Mouse (Mus musculus) limb, embryonic 13.5 days (tissue): ENCODE results near the gene Gpr4. TPM values are rescaled to one million over a fixed set of nuclear protein-coding genes. Genes with fewer than 3 reads are reported as not detected.
A peak's percentile ranks its signal among the peaks of the same experiment; 100 is the strongest.

Experiments
- ATAC-seq: fragments of 200-750 bp; cut with Nextera tagmentation; 2 replicates; pipeline ENCODE4 v1.8.0; 2017; ENCODE audit warnings: low read depth, moderate number of reproducible peaks, moderate TSS enrichment; ENCODE audit not compliant: low FRiP score
- H3K27ac ChIP-seq: fragments of 300-500 bp; sonication (generic); 2 replicates; pipeline ENCODE4 v1.5.1; 2015; ENCODE audit warnings: inconsistent platforms, mild to moderate bottlenecking, moderate library complexity
- H3K27me3 ChIP-seq: fragments of 300-500 bp; sonication (generic); 2 replicates; pipeline ENCODE4 v1.6.1; 2015; ENCODE audit warnings: mild to moderate bottlenecking, inconsistent platforms
- H3K36me3 ChIP-seq: fragments of 300-500 bp; sonication (generic); 2 replicates; pipeline ENCODE4 v1.6.1; 2015; ENCODE audit warnings: inconsistent platforms, mild to moderate bottlenecking, moderate library complexity
- H3K4me1 ChIP-seq: fragments of 300-500 bp; sonication (generic); 2 replicates; pipeline ENCODE4 v1.6.1; 2015; ENCODE audit warnings: inconsistent platforms
- H3K4me2 ChIP-seq: fragments of 300-500 bp; sonication (generic); replicated peaks from 2 replicates; pipeline ENCODE4 v1.6.1; 2015; ENCODE audit warnings: inconsistent platforms, mild to moderate bottlenecking, moderate library complexity
- H3K4me3 ChIP-seq: fragments of 300-500 bp; sonication (generic); 2 replicates; pipeline ENCODE4 v1.5.1; 2015; ENCODE audit warnings: moderate library complexity, mild to moderate bottlenecking, inconsistent platforms
- H3K9ac ChIP-seq: fragments of 300-500 bp; sonication (generic); 2 replicates; pipeline ENCODE4 v1.6.1; 2015; ENCODE audit warnings: mild to moderate bottlenecking, inconsistent platforms
- H3K9me3 ChIP-seq: fragments of 300-500 bp; sonication (generic); 2 replicates; pipeline ENCODE4 v1.6.1; 2016; ENCODE audit warnings: inconsistent platforms
- WGBS: fragments of 180-500 bp; shearing (Covaris S2); methylation state at CpG from one replicate; pipeline ENCODE4 v1.1.7; 2015; 5-methylcytosine and 5-hydroxymethylcytosine counted together
- polyA plus RNA-seq: library from polyadenylated mRNA; unstranded; fragments of >200 nt; fragmentation: Nextera tagmentation; extraction: Ambion mirVana; gene quantifications from 2 replicates; pipeline ENCODE4 v1.2.1, GENCODE M21; 2015

The Gpr4 gene
- polyA plus RNA-seq, 1 experiment from 2014 or later, result 6.2 TPM

GRCm38 (mm10) chr7:19175708-19176515, 36.4 kb upstream of the Gpr4 start, which contains the start of gene Eml2:
TSS of gene Eml2 (plus strand) at chr7:19176421.
- Histone ChIP-seq H3K4me3 (peak within 1 kb of the TSS; percentile 37), H3K4me2 (peak within 1 kb of the TSS; percentile 60), H3K9ac (peak within 1 kb of the TSS; percentile 55), H3K27me3 (peaks cover 73% of the 10 kb centered on the region), H3K9me3 (peaks cover 7% of the 10 kb centered on the region), H3K36me3 (no peaks in the 10 kb centered on the region), H3K4me1 (peaks cover 21% of the 10 kb centered on the region), H3K27ac (no peak within 1 kb of the TSS)
- WGBS, result 1% methylated on average over 30 of the region's 30 CpGs
- ATAC-seq, result peak; percentile 37; the same call in 1 of the 2 replicates

GRCm38 (mm10) chr7:19176516-19176947, 35.8 kb upstream of the Gpr4 start:
- peaks cover 7% of the 10 kb centered on the region for H3K9me3 ChIP-seq
- 4% methylated on average over 21 of the region's 21 CpGs for WGBS
- H3K36me3 ChIP-seq, result no peaks in the 10 kb centered on the region
- H3K4me3 ChIP-seq, result peak overlapping the region; percentile 37
- H3K9ac ChIP-seq, result peak overlapping the region; percentile 55
- ATAC-seq, result no peak
- peaks cover 25% of the 10 kb centered on the region for H3K4me1 ChIP-seq
- peaks cover 78% of the 10 kb centered on the region for H3K27me3 ChIP-seq
- H3K4me2 ChIP-seq, result peak overlapping the region; percentile 60
- H3K27ac ChIP-seq, result no peak overlapping the region

GRCm38 (mm10) chr7:19177216-19177615, 35.1 kb upstream of the Gpr4 start:
- Histone ChIP-seq H3K27me3 (peaks cover 78% of the 10 kb centered on the region), H3K36me3 (no peaks in the 10 kb centered on the region), H3K4me3 (0 out of 2 replicates have a peak overlapping the region, but pooled peaks have one; percentile 37), H3K27ac (no peak overlapping the region), H3K4me2 (no peak overlapping the region), H3K9ac (no peak overlapping the region), H3K4me1 (peaks cover 32% of the 10 kb centered on the region), H3K9me3 (peaks cover 7% of the 10 kb centered on the region)
- 72% methylated on average over 7 of the region's 7 CpGs for WGBS
- no peak for ATAC-seq

- no peak overlapping the region for H3K27ac ChIP-seq
- no peaks in the 10 kb centered on the region for H3K36me3 ChIP-seq
- peak overlapping the region; percentile 59; the same call in 1 of the 2 replicates for H3K4me2 ChIP-seq
- H3K27me3 ChIP-seq, result peaks cover 78% of the 10 kb centered on the region
- no peak overlapping the region for H3K9ac ChIP-seq
- 0 out of 2 replicates have a peak overlapping the region, but pooled peaks have one; percentile 36 for H3K4me3 ChIP-seq
- WGBS, result 11% methylated on average over 18 of the region's 18 CpGs
- ATAC-seq, result no peak
- H3K4me1 ChIP-seq, result peaks cover 29% of the 10 kb centered on the region
- peaks cover 7% of the 10 kb centered on the region for H3K9me3 ChIP-seq
Observed at GRCm38 (mm10) chr7:19178035-19178434, 34.3 kb upstream of the Gpr4 start.

GRCm38 (mm10) chr7:19178443-19179092, 33.8 kb upstream of the Gpr4 start:
- Histone ChIP-seq H3K27ac (no peak overlapping the region), H3K27me3 (peaks cover 74% of the 10 kb centered on the region), H3K9ac (no peak overlapping the region), H3K4me2 (peak overlapping the region; percentile 59), H3K4me1 (peaks cover 29% of the 10 kb centered on the region), H3K9me3 (peaks cover 7% of the 10 kb centered on the region), H3K36me3 (peaks cover 3% of the 10 kb centered on the region; the same call in 1 of the 2 replicates), H3K4me3 (peak overlapping the region; percentile 36)
- ATAC-seq, result no peak
- 6% methylated on average over 27 of the region's 27 CpGs for WGBS

GRCm38 (mm10) chr7:19179173-19179572, 33.2 kb upstream of the Gpr4 start:
- H3K4me3 ChIP-seq, result peak overlapping the region; percentile 36
- peaks cover 9% of the 10 kb centered on the region; the same call in 1 of the 2 replicates for H3K36me3 ChIP-seq
- H3K9ac ChIP-seq, result 0 out of 2 replicates have a peak overlapping the region, but pooled peaks have one; percentile 25
- H3K9me3 ChIP-seq, result peaks cover 7% of the 10 kb centered on the region
- H3K27ac ChIP-seq, result no peak overlapping the region
- ATAC-seq, result no peak
- WGBS, result under 1% methylated on average over 30 of the region's 32 CpGs
- H3K4me2 ChIP-seq, result peak overlapping the region; percentile 59
- peaks cover 68% of the 10 kb centered on the region for H3K27me3 ChIP-seq
- H3K4me1 ChIP-seq, result peaks cover 29% of the 10 kb centered on the region

GRCm38 (mm10) chr7:19179936-19180335, 32.4 kb upstream of the Gpr4 start:
- Histone ChIP-seq H3K4me1 (peaks cover 36% of the 10 kb centered on the region), H3K27me3 (peaks cover 62% of the 10 kb centered on the region), H3K4me3 (peak overlapping the region; percentile 36; the same call in 1 of the 2 replicates), H3K36me3 (peaks cover 9% of the 10 kb centered on the region; the same call in 1 of the 2 replicates), H3K9ac (no peak overlapping the region), H3K4me2 (peak overlapping the region; percentile 59), H3K9me3 (peaks cover 7% of the 10 kb centered on the region), H3K27ac (no peak overlapping the region)
- 39% methylated on average over 6 of the region's 6 CpGs for WGBS
- no peak for ATAC-seq

- Histone ChIP-seq H3K9ac (peak overlapping the region; percentile 59), H3K27me3 (peaks cover 53% of the 10 kb centered on the region), H3K36me3 (peaks cover 11% of the 10 kb centered on the region; the same call in 1 of the 2 replicates), H3K9me3 (peaks cover 7% of the 10 kb centered on the region), H3K4me3 (peak overlapping the region; percentile 65), H3K4me2 (peak overlapping the region; percentile 72), H3K4me1 (peaks cover 43% of the 10 kb centered on the region), H3K27ac (no peak overlapping the region)
- peak; percentile 54; the same call in 1 of the 2 replicates for ATAC-seq
- 2% methylated on average over 26 of the region's 27 CpGs for WGBS
Observed at GRCm38 (mm10) chr7:19180862-19181429, 31.4 kb upstream of the Gpr4 start.

- Histone ChIP-seq H3K27ac (no peak overlapping the region), H3K9ac (no peak overlapping the region), H3K4me3 (no peak overlapping the region), H3K4me2 (no peak overlapping the region), H3K4me1 (peaks cover 32% of the 10 kb centered on the region), H3K9me3 (no peaks in the 10 kb centered on the region), H3K27me3 (peaks cover 20% of the 10 kb centered on the region), H3K36me3 (peaks cover 36% of the 10 kb centered on the region)
- 93% methylated on average over 2 of the region's 2 CpGs for WGBS
- ATAC-seq, result no peak
Observed at GRCm38 (mm10) chr7:19184250-19184649, 28.1 kb upstream of the Gpr4 start.

GRCm38 (mm10) chr7:19184758-19185157, 27.6 kb upstream of the Gpr4 start:
- H3K9ac ChIP-seq, result no peak overlapping the region
- peaks cover 27% of the 10 kb centered on the region for H3K4me1 ChIP-seq
- no peak overlapping the region for H3K4me2 ChIP-seq
- peaks cover 15% of the 10 kb centered on the region for H3K27me3 ChIP-seq
- ATAC-seq, result no peak
- peaks cover 38% of the 10 kb centered on the region for H3K36me3 ChIP-seq
- no peak overlapping the region for H3K27ac ChIP-seq
- no peak overlapping the region for H3K4me3 ChIP-seq
- H3K9me3 ChIP-seq, result no peaks in the 10 kb centered on the region
- 66% methylated on average over 6 of the region's 6 CpGs for WGBS

- H3K4me2 ChIP-seq, result no peak overlapping the region
- no peak overlapping the region for H3K9ac ChIP-seq
- ATAC-seq, result no peak
- peaks cover 84% of the 10 kb centered on the region for H3K36me3 ChIP-seq
- H3K27me3 ChIP-seq, result no peaks in the 10 kb centered on the region
- H3K4me3 ChIP-seq, result no peak overlapping the region
- no peak overlapping the region for H3K27ac ChIP-seq
- no peaks in the 10 kb centered on the region for H3K4me1 ChIP-seq
- 97% methylated on average over 4 of the region's 4 CpGs for WGBS
- peaks cover 6% of the 10 kb centered on the region; the same call in 1 of the 2 replicates for H3K9me3 ChIP-seq
Observed at GRCm38 (mm10) chr7:19194676-19195075, 17.7 kb upstream of the Gpr4 start.
